Mouse (Mus musculus): ENCODE data around the gene Fabp6.

- TF ChIP-seq ZC3H11A (IDR thresholded peaks at IDR 0.05; ENCODE audit: borderline replicate concordance, low read depth, low read length) (no peak), MAFK (IDR thresholded peaks at IDR 0.05; ENCODE audit: insufficient read depth, low read depth, low read length) (no peak), ZNF384 (IDR thresholded peaks at IDR 0.05; ENCODE audit: low read depth, low read length) (no peak)
Observed at GRCm38 (mm10) chr11:43551756-43552155, 49.6 kb downstream of the Fabp6 start.

Data from ES-E14 (cell line).